Mouse (Mus musculus) gastrocnemius, postnatal 14 days (tissue): ENCODE results near the gene Ppp1r9b. TPM values are rescaled to one million over a fixed set of nuclear protein-coding genes. Genes with fewer than 3 reads are reported as not detected.
A peak's percentile ranks its signal among the peaks of the same experiment; 100 is the strongest.

Experiments
- DNase-seq: peaks from one replicate; pipeline ENCODE4 v3.0.0; 2021; ENCODE audit warnings: mixed read lengths
- intact Hi-C: fragments of 180-260 bp; cut with DNase I; formaldehyde crosslinking; loops from one replicate; pipeline ENCODE4 v1.15.1; 2025; ENCODE audit warnings: low total_unique reads
- total RNA-seq, 2 experiments: library from RNA; stranded (reverse); gene quantifications; 2 replicates each; pipeline ENCODE4 v1.2.3; 2021

Ppp1r9b gene
- total RNA-seq, 2 experiments from 2014 or later: 38.7 to 38.8 TPM

GRCm38 (mm10) chr11:94994947-94995772, 4.3 kb downstream of the Ppp1r9b start:
- intact Hi-C loops: no loop called here
- no peak for DNase-seq

- DNase-seq: peak; percentile 4
- intact Hi-C loops: no loop called here
Measured at GRCm38 (mm10) chr11:94996101-94996500, 5.3 kb downstream of the Ppp1r9b start.

DNA sequence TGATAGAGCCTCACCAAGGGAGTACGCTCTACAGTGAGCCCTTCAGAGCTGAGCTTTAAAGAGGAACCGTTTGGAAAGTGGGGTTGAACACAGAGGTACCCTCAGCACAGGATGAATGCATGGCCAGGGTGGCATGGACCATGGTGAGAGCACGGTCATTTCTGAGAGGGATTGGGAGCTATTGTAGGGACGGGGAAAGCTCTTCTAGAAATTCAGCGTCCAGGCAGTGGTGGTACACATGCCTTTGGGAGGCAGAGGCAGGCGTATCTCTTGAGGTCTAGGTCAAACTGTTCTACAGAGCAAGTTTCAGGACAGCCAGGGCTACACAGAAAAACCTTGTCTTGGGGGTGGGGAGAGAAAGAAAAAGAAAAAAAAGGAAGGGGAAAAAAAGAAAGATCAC, 6.1 kb downstream of the Ppp1r9b start:
- no peak for DNase-seq
- intact Hi-C loops: no loop called here

- intact Hi-C loops: no loop called here
- DNase-seq: no peak
Measured at GRCm38 (mm10) chr11:94997596-94997995, 6.8 kb downstream of the Ppp1r9b start.

DNA sequence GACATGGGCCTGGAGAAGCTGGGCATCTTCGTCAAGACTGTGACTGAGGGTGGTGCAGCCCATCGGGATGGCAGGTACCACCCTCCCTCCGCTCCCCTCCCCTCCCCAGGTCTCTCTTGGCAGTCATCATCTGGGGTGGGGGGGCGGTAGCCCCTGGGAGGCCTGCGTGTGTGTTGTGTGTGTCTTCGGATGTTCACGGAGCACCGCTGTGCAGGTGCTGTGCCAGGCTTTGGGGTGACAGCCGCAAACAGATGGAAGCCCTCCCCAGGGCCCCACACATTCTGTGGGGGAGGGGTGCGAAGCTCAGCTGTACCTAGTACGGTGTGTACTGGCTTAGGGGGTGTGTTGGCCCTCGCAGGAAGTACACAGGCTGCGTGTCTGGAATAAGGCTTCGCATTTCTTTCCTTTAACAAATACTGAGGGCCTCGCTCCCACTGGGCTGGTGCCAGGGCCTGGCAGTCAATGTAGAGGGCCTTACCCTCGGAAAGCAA, 7.3 kb downstream of the Ppp1r9b start:
- no peak for DNase-seq
- intact Hi-C loops: no loop called here

GRCm38 (mm10) chr11:95000128-95000527, 9.3 kb downstream of the Ppp1r9b start:
- intact Hi-C loops: no loop called here
- no peak for DNase-seq

- DNase-seq: peak; percentile 48
- intact Hi-C loops: no loop called here
Measured at GRCm38 (mm10) chr11:95000548-95000947, 9.7 kb downstream of the Ppp1r9b start.

GRCm38 (mm10) chr11:95001058-95001457, 10.2 kb downstream of the Ppp1r9b start:
- peak; percentile 71 for DNase-seq
- intact Hi-C loops: no loop called here

GRCm38 (mm10) chr11:95001584-95002347, 10.9 kb downstream of the Ppp1r9b start:
- intact Hi-C loops: no loop called here
- DNase-seq: no peak

- no peak for DNase-seq
- intact Hi-C loops: no loop called here
Measured at GRCm38 (mm10) chr11:95002705-95003104, 11.9 kb downstream of the Ppp1r9b start.

DNA sequence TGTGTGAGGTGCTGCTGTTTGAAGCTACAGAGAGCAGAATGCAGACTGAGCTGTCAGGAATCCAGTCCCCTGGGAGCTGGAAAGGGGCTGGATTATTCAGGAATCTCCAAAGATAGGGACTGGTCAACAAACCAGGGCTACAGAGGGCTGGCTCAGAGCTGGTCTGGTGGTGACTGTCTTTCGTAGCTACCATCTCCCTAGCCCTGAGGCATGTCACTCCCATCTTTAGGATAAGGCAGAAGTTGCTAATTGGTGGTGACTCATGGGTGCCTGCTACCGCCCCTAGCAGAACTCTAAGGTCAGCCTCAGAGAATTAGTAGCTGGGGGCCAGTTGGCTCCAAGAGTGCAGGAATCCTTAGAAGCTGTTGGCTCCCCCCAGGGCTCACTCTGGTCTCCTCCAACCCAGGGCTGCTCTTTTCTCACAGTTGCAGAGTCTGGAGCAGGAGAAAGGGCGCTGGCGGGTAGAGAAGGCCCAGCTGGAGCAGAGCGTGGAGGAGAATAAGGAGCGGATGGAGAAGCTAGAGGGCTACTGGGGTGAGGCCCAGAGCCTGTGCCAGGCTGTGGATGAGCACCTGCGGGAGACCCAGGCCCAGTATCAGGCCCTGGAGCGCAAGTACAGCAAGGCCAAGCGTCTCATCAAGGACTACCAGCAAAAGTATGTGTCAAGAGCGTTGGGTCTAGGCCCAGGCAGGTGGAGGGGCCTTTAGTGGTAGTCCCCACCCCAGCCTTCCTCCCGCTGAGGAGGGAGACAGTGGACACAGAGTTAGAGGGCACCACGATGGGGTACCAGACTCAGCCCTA, 13.5 kb downstream of the Ppp1r9b start:
- intact Hi-C loops: no loop called here
- no peak for DNase-seq

- intact Hi-C loops: no loop called here
- DNase-seq: no peak
Measured at GRCm38 (mm10) chr11:95004937-95005198, 14.0 kb downstream of the Ppp1r9b start.

DNA sequence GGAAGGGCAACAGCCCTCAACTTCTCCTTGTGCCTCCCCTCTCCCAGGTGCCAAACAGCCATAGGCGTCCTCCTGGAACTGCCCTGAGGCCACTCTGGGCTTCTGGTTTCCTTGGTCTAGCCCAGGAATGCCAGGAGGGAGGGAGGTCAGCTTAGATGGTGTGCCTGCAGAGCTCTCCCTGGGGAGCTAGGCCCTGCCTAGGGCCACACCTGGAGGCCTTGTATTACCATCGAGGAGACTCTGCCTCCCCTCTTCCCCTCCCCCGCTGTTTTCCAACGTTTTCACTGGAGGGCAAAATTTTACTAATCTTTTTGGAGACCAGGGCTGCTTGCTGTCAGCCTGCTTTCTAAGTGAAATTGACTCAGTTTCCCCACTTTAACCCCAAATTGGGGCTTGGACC, 15.2 kb downstream of the Ppp1r9b start:
- intact Hi-C loops: no loop called here
- peak; percentile 7 for DNase-seq

DNA sequence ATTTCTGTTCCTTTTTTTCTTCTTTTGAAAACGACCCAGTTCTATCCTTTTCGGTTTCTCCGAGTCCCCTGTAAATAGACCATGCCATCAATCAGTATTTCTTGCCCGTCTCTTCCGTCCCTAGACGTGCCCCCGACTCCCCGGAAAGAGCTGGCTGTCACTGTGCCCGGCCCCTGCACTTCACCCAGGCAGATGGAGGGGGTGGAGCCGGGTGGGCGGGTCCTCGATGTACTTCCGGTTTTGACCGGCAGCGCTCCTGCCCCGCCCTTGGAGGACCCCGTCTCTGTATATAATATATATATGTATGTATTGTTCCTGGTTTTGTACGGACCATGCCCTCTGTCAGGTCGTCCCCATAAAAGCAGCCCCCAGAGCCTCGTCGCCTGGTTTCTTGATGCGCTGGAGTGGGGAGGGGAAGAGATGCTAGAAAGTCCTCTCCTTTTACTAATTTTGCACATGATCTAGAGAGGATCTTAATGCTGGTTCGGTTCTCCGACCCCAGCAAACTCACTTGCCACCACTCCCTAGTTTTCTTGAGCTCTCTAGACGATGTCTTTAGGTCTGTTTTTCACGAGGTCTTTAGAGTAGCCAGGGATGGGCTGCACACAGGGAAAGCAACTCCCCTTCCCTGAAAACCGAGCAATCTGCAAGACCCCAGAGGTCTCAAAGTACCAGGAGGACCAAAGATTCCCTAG, 15.8 kb downstream of the Ppp1r9b start:
- intact Hi-C loops: no loop called here
- peak; percentile 83 for DNase-seq

- DNase-seq: no peak
- intact Hi-C loops: no loop called here
Measured at GRCm38 (mm10) chr11:95007418-95007817, 16.6 kb downstream of the Ppp1r9b start.

GRCm38 (mm10) chr11:95008661-95009628, 18.1 kb downstream of the Ppp1r9b start:
- DNase-seq: peak; percentile 55
- intact Hi-C loops: no loop called here

DNA sequence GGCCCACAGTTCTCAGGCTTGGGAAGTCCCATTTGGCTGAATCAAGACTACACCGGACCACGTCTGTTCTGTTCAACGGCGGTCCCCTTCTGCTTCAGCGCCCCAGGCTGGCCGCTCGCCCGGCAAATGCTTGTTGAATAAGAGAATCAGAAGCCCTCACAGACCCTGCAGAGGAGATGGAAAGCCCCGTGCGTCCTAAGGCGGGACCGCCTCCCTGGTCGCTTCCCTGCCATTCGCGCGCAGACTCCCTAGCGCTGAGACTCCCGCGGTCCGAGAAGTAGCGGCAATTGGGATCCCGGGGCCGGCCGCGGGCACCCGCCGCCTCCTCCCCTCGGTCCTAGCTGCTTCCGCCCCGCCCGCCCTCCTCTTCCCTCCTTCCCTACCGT, 18.8 kb downstream of the Ppp1r9b start, which contains the start of gene Samd14:
Gene Samd14, plus strand, starts transcription at position 251 of the 386 bp plus-strand sequence.
- peak; percentile 70 for DNase-seq
- intact Hi-C loops: no loop called here

GRCm38 (mm10) chr11:95010141-95010739, 19.4 kb downstream of the Ppp1r9b start:
- DNase-seq: no peak
- intact Hi-C loops: no loop called here
